32 mouse cellular contexts compared by ENCODE assay signal in genomic region chr3:124392201-124392600, GRCm38 (mm10). TPM values are rescaled to one million over a fixed set of nuclear protein-coding genes. Genes with fewer than 3 reads are reported as not detected.
DNase-seq lines count a peak whose midpoint lies in the region; ATAC-seq and TF ChIP-seq lines count a peak whose summit lies in the region.
"Had no signal": no experiment of that assay in that cellular context is flagged by ENCODE, and none has a peak within 500 bp of the region (broad histone marks: within the 10 kb centered on the region; RNA-seq: fewer than 3 reads in every experiment).

No protein-coding gene starts in this region.

- ATAC-seq in hindbrain, postnatal 0 days, result peak; percentile 84
- ATAC-seq in hindbrain, embryonic 14.5 days (ENCODE audit: low FRiP score), result no peak
- ATAC-seq: forebrain, embryonic 16.5 days; intestine, embryonic 15.5 days; Patski had no signal

- DNase-seq in cerebellum, postnatal 14 days, result peak; percentile 69
- DNase-seq in cerebellum, adult 9-11 months, result no peak
- DNase-seq in hindbrain, postnatal 0 days (ENCODE audit: low spot score), result peak; percentile 70
- no peak for DNase-seq in hindbrain, embryonic 14.5 days (ENCODE audit: low spot score)
- peak; percentile 2 for DNase-seq in brain, embryonic 14.5 days (ENCODE audit: low read depth)
- DNase-seq in retina, postnatal 1 day, result peak; percentile 12
- DNase-seq in adrenal gland, adult 8-10 months, result no peak
- DNase-seq: adrenal gland, adult 2 months; adrenal gland, postnatal 25 days; B cell, adult 2 months; cerebellum, adult 18-20 months; gastrocnemius, postnatal 10 days; gastrocnemius, postnatal 36 days; heart, adult 2 months; kidney, adult 11 months had no signal

- no peak for TF ChIP-seq POLR2A in brain, embryonic 14.5 days (IDR thresholded peaks at IDR 0.05; ENCODE audit: borderline replicate concordance, extremely low read depth, insufficient read depth, insufficient read length, poor library complexity, severe bottlenecking)

- H3K27ac ChIP-seq in hindbrain, postnatal 0 days, result no peak overlapping the region
- H3K27ac ChIP-seq in hindbrain, embryonic 14.5 days, result no peak overlapping the region
- H3K27ac ChIP-seq: embryonic facial prominence, embryonic 12.5 days; embryonic facial prominence, embryonic 15.5 days; forebrain, embryonic 12.5 days; heart, adult 2 months; heart, embryonic 10.5 days; heart, embryonic 13.5 days; hindbrain, embryonic 13.5 days; intestine, embryonic 15.5 days had no signal

- no peaks in the 10 kb centered on the region for H3K4me1 ChIP-seq in hindbrain, postnatal 0 days (ENCODE audit: insufficient read depth, low read length)
- no peaks in the 10 kb centered on the region for H3K4me1 ChIP-seq in hindbrain, embryonic 14.5 days (replicated peaks; ENCODE audit: control insufficient read depth, insufficient read depth, low read length)
- H3K4me1 ChIP-seq: embryonic facial prominence, embryonic 12.5 days; embryonic facial prominence, embryonic 15.5 days; forebrain, embryonic 12.5 days; heart, embryonic 10.5 days; heart, embryonic 13.5 days; hindbrain, embryonic 13.5 days; intestine, embryonic 15.5 days had no signal

- TF ChIP-seq CTCF in hindbrain, postnatal 0 days (IDR thresholded peaks at IDR 0.05; ENCODE audit: low read depth), result no peak
- TF ChIP-seq CTCF in brain, embryonic 14.5 days (IDR thresholded peaks at IDR 0.05; ENCODE audit: borderline replicate concordance, extremely low read depth, insufficient read depth, insufficient read length), result no peak

- no peak overlapping the region for H3K9ac ChIP-seq in hindbrain, postnatal 0 days (replicated peaks; ENCODE audit: low read length)
- no peak overlapping the region for H3K9ac ChIP-seq in hindbrain, embryonic 14.5 days
- H3K9ac ChIP-seq: embryonic facial prominence, embryonic 12.5 days; embryonic facial prominence, embryonic 15.5 days; forebrain, embryonic 12.5 days; heart, embryonic 13.5 days; hindbrain, embryonic 13.5 days; intestine, embryonic 15.5 days had no signal

- no peaks in the 10 kb centered on the region for H3K36me3 ChIP-seq in hindbrain, postnatal 0 days (ENCODE audit: insufficient read depth, low read length)
- H3K36me3 ChIP-seq in hindbrain, embryonic 14.5 days (replicated peaks; ENCODE audit: control insufficient read depth, insufficient read depth), result no peaks in the 10 kb centered on the region
- H3K36me3 ChIP-seq: embryonic facial prominence, embryonic 12.5 days; embryonic facial prominence, embryonic 15.5 days; forebrain, embryonic 12.5 days; G1E; heart, embryonic 10.5 days; heart, embryonic 13.5 days; hindbrain, embryonic 13.5 days; intestine, embryonic 15.5 days had no signal

- no peaks in the 10 kb centered on the region for H3K9me3 ChIP-seq in hindbrain, postnatal 0 days (ENCODE audit: low read length)
- no peaks in the 10 kb centered on the region for H3K9me3 ChIP-seq in hindbrain, embryonic 14.5 days (ENCODE audit: control insufficient read depth, low read length)
- H3K9me3 ChIP-seq: embryonic facial prominence, embryonic 12.5 days; embryonic facial prominence, embryonic 15.5 days; forebrain, embryonic 12.5 days; heart, embryonic 10.5 days; heart, embryonic 13.5 days; hindbrain, embryonic 13.5 days; intestine, embryonic 15.5 days had no signal

- 55% methylated on average over 5 of the region's 5 CpGs for WGBS in hindbrain, postnatal 0 days
- 71% methylated on average over 5 of the region's 5 CpGs for WGBS in hindbrain, embryonic 14.5 days

- no peaks in the 10 kb centered on the region for H3K27me3 ChIP-seq in hindbrain, postnatal 0 days (ENCODE audit: insufficient read depth, low read length)
- no peaks in the 10 kb centered on the region for H3K27me3 ChIP-seq in hindbrain, embryonic 14.5 days (ENCODE audit: control insufficient read depth, insufficient read depth, low read length)
- H3K27me3 ChIP-seq: CH12.LX; embryonic facial prominence, embryonic 12.5 days; embryonic facial prominence, embryonic 15.5 days; forebrain, embryonic 12.5 days; heart, embryonic 13.5 days; hindbrain, embryonic 13.5 days; intestine, embryonic 15.5 days; Patski had no signal

- no peak overlapping the region for H3K4me3 ChIP-seq in hindbrain, postnatal 0 days (ENCODE audit: low read length)
- H3K4me3 ChIP-seq in hindbrain, embryonic 14.5 days (replicated peaks; ENCODE audit: low read length), result no peak overlapping the region
- H3K4me3 ChIP-seq: embryonic facial prominence, embryonic 12.5 days; embryonic facial prominence, embryonic 15.5 days; forebrain, embryonic 12.5 days; heart, adult 2 months; heart, embryonic 10.5 days; heart, embryonic 13.5 days; hindbrain, embryonic 13.5 days; intestine, embryonic 15.5 days had no signal

- H3K4me2 ChIP-seq in hindbrain, postnatal 0 days (ENCODE audit: low read depth, low read length), result no peak overlapping the region
- H3K4me2 ChIP-seq in hindbrain, embryonic 14.5 days (replicated peaks), result no peak overlapping the region
- H3K4me2 ChIP-seq: embryonic facial prominence, embryonic 12.5 days; embryonic facial prominence, embryonic 15.5 days; forebrain, embryonic 12.5 days; heart, embryonic 13.5 days; hindbrain, embryonic 13.5 days; intestine, embryonic 15.5 days had no signal

RNA-seq across cellular contexts. Expression of gene 1700006A11Rik, which starts 33.6 kb away (rescaled TPM):
- not detected in 2 replicates for total RNA-seq in hindbrain, postnatal 0 days (2014; rRNA removed)
- not detected in 2 replicates for polyA plus RNA-seq in hindbrain, postnatal 0 days (2015; fragmentation: Nextera tagmentation; extraction: Ambion mirVana)
- not detected in 2 replicates for polyA plus RNA-seq in hindbrain, embryonic 14.5 days (2014; fragmentation: Nextera tagmentation; extraction: Ambion mirVana)
- polyA plus RNA-seq in brain, embryonic 14.5 days (2012; rRNA removed), result not detected in 2 replicates
- total RNA-seq in adrenal gland, adult 8-10 months (2022), result not detected
- total RNA-seq: adrenal gland, adult 2 months; adrenal gland, postnatal 25 days; CH12.LX; common myeloid progenitor, adult 5-6 weeks; G1E; gastrocnemius, adult 18-20 months; gastrocnemius, postnatal 10 days; gastrocnemius, postnatal 36 days; granulocyte monocyte progenitor cell, adult 5-6 weeks; heart, adult 2 months; heart, postnatal 25 days; hematopoietic stem cell, adult 5-6 weeks had no signal
- polyA plus RNA-seq: adrenal gland, adult 2 months; embryonic facial prominence, embryonic 12.5 days; embryonic facial prominence, embryonic 15.5 days; forebrain, embryonic 12.5 days; forebrain, embryonic 16.5 days; G1E; heart, adult 2 months; heart, embryonic 10.5 days; heart, embryonic 13.5 days; heart, embryonic 16.5 days; hindbrain, embryonic 13.5 days; intestine, embryonic 15.5 days; Patski had no signal

Comparison
In these comparisons a context has a peak if more than half of its experiments do, and no peak if none do; other contexts are left out.
1. DNase-seq: peak in cerebellum, postnatal 14 days (2 of 2), hindbrain, postnatal 0 days (single experiment), brain, embryonic 14.5 days (single experiment) and retina, postnatal 1 day (single experiment); none in cerebellum, adult 9-11 months (single experiment), hindbrain, embryonic 14.5 days (single experiment) and adrenal gland, adult 8-10 months (single experiment).